Mouse (Mus musculus) inflammation-experienced regulatory T-cells, adult 6 months (primary cell): ENCODE results near the gene Cntln. TPM values are rescaled to one million over a fixed set of nuclear protein-coding genes. Genes with fewer than 3 reads are reported as not detected.

Experiments
- ATAC-seq: one replicate; pipeline ENCODE4 v1.8.0; 2017
- polyA plus RNA-seq, 3 experiments: library from polyadenylated mRNA; unstranded; fragments of 100-300 nt; shearing (Covaris generic); gene quantifications; one replicate each; pipeline ENCODE4 v1.2.1; 2017

Gene Cntln
- 1 to 10 TPM; 3.8 to 6.2 (median 4.9) TPM for polyA plus RNA-seq

DNA sequence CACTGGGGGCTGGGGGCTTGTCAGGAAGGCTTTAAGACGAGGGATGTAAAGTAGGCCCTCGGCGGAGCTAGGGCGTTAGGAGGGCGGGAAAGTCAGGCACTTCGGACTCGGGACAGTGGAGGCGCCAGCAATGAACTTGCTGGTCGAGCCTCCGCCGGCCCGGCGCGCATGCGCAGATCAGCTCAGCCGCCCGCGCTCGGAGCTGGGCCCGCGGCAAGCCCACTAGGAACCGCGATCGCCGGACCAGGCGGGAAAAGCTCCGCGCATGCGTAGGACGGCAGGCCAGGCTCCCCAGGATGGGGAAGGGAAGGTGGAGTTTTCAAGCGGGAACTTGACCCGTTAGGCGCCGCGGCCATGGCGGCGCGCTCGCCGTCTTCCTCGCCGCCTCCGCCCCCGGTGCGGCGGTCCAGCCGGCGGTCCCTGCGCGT lies at the start of gene Cntln:
Cntln (plus strand) TSS at position 199 of the 428 bp plus-strand sequence.
- ATAC-seq: peak; percentile 67

DNA sequence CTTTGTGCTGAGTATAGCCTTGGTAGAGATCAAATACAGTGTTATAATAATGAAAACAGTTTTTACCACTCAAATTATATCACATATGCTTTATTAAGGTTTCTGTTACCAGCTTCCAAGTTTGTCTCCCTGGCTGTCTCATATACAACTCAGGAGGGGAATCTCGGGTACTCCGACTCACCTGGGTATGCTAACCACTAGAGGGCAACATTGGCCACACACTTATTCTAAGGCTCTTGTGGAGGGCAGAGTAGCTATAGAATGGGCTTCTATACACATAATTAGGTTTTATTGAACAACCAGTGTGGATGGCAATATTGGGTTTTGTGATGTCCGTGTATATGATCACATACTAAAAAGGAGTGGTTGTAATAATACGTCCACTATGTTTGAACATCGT lies 47.1 kb upstream of the Cntln start:
- ATAC-seq: no peak

DNA sequence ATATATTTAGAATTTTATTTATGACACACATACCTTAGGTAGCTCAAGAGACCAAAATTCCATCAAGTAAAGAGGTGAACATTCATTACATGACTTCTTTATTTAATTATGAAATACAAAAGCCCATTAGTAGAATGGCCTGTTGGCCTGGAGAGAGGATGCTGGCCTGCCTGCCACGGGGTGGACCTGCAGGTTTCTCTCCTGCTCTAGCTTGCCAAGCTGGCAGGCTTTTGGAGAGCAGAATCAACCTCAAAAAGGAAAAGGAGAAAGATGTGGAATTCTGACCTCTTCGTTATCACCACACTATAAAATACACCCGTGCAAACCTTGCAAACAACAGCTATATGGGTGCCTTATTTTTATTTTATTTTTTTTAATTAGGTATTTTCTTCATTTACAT lies 45.6 kb upstream of the Cntln start:
- no peak for ATAC-seq

DNA sequence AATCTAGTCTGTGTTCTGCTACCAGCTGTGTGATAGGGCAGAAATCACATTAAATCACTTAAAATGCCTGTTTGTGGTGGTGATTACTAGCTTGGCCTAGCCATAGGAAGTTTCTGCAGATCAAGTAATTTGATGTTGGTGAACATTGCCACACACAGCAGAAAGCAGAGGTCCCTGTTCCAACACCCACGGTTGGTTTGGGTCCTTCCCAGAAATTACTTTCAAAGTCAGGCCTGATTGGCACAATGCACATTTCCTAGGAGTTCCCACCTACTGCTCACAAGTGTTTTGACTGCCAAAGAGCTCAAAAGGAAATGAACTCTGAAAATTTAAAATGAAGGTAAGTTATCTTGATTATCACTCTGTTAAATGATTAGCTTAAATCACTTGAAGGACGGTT lies 44.6 kb upstream of the Cntln start:
- no peak for ATAC-seq

DNA sequence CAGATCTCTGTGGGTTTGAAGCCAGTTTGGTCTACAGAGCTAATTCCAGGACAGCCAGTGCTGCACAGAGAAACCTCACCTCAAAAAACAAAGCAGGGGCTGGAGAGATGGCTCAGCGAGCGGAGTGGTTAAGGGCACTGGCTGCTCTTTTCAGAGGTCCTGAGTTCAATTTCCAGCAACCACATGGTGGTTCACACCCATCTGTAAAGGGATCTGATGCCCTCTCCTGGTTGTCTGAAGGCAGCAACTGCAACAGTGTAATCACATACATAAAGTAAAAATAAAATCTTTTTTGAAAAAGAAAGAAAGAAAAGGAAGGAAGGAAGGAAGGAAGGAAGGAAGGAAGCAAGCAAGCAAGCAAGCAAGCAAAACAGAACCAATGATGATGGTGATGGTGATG lies 26.5 kb upstream of the Cntln start:
- ATAC-seq: no peak

DNA sequence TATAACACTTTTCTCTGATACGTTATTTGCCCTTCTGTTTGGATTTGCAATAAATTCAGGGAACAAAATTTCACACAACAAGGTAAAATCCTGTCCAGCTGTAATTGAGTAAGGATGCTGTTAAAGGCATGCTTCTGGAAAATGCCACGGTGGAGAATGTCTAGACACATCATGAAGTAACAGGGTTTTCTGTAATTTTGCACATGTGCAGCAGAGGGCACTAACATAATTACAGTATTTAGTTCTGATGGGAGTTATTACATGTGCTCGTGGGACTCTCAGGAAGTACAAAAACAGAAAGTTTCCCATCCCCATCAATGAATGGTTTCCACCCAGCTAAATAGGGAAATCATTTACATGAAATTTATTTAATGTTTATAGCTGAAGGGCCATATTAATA lies 7.8 kb upstream of the Cntln start:
- peak; percentile 86 for ATAC-seq

DNA sequence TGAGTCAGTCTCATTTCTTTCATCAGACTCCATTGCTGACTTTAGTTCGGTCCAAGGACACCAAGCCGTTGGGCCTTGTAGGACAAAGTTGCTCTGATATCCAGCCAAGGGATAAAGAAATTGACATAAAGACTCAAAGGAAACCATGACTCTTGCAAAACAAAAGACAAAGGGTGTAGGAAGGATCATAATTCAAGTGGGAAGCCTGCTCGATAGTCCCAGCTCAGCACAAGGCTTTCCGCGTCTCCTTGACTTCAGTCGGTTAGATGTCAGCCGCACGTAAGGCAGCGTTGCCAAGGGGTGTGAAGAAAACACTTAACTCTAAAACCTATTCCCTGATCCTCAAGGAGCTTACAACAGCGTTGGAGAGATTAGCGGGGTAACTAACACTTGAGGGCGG lies 463 bp upstream of the Cntln start:
- no peak for ATAC-seq

DNA sequence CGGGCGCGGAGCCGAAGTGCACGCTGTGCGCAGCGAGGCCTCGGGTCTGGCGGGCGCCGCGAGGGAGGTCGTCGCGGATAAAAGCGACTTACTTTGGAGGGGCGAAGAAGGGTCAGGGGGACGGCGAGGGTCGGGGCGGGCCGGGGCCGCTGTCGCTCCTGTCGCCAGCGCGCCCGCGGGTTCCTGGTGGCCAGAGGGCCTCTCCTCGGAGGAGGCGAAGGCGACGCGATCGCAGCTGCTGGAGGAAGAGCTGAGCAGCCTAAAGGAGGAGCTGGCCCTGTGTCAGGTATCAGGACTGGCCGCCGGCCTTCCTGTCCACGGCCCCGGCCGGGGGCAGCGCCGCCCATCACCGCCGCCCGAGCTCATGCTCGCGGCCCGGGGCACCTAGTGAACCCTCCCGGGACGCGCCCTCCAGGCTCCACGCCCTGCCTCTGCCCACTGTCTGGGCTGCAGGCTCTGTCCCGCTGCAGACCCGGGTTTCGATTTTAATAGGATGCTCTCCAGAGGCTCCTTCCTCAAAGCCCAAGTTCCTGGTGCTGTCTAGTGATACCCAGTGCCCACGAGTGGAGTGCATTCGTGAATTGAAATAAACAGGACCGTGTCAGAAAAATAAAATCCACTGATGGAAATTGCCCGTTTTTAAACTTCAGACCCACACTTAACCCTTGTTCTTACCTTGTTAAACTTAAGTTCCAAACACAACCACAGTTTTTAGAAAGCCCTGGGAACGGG lies 596 bp downstream of the Cntln start:
- peak; percentile 23 for ATAC-seq

DNA sequence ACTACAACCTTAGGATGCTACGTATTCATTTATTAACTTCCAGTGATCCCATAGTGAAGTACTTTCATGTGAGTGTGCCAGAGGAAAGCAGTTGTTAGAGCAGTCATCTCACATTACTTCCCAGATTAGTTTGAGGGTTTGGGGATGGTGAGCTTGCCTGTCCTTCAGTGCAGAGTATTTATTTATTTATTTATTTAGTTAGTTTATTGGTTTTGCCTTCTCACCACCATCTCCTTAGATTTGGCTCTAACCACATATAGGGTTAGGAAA lies 1.1 kb downstream of the Cntln start:
- ATAC-seq: no peak

DNA sequence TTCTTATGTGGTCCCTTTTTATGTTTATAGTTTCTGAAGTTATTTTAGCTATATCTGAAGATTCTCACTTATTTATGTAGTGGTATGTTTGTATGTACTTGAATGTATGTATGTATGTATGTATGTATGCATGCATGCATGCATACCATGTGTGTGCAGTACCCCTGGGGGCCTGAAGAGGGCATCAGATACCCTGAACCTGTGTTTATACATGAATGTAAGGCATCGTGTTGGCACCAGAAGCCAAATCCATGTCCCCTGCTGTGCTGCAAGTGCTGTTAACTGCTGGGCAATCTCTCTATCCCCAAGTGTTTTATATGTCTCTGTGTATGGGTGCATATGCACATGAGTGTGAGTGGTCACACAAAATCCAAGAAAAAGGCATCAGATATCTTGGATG lies 34.3 kb downstream of the Cntln start:
- no peak for ATAC-seq

DNA sequence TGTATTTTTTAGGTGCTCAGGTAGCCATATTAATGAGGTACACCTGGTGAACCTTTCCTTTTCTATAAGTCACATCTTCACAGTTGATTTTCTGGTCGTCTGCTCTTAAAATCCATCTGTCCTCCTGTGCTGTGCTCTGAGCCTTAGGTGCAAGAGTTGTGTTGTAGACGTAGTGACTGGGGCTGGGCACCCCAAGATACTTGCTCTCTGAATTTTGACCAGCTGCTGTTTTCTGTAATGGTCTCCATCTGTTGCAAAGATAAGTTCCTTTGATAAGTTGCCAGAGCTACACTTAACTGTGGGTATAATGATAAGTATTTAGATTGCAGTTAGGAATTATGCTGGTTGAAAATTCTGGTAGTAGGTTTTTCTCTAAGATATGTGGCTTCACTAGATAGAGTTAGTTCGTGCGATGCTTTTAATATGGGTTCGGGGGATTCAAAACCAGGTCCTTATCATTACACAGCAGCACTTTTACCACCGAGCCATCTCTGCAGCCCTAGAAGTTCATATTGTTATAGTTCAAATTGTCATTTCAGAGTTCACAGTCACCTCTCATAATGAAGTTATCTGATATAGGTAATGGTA lies 50.3 kb downstream of the Cntln start:
- ATAC-seq: no peak

DNA sequence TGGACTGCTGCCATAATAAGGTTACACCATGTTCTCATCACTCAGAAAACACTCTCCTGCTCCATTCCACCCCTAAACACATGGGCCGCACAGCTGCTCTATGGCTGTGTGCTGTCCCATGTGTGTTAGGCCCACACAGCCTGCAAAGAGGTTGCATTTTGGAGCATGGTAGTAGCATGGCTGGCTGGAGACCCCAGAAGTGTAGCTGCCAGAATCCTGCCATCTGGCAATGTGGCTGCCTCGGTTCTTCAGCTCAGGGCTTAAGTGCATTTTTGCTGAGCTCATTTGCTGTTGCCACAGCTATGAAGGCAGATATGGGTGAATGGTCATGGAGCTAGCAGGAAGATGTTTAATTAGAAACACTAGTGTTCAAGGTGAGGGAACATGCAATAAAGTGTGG lies 58.0 kb downstream of the Cntln start:
- ATAC-seq: no peak

DNA sequence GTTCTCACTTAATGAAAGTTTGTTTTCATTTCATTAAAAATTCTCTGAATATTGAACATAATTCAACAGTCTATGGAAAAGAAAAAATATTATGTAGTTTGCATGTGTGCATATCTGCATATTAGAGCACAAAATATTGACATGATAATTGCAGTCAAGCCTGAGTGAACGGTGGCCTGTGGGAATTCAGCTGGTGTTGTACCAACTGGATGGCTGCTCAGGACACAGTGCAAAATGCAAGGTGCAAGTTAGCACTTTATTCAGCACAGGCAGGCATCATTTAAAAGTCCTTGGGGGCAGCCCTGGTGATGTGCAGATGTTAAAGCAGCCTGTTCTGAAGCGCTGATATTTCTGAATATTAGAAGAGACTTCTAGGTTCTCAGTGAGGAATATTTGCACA lies 58.5 kb downstream of the Cntln start:
- ATAC-seq: no peak

DNA sequence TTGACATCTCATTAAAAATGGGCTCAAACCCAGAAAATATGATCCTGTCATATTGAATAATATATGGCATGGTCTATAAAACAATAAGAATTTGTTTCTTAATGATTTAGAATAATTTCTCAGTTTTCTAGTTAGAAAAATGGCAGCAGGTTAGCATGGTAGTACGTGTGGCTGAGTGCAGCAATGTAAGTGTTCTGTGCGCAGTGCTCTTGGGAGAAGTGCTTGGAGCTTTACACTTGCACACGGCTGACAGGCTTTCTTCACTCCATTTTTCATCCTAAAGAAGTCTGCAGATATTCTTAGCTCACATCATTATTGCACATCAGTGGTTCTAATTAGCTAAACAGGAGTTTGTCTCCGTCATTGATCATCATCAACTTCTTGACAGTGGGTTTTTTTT lies 60.0 kb downstream of the Cntln start:
- no peak for ATAC-seq

DNA sequence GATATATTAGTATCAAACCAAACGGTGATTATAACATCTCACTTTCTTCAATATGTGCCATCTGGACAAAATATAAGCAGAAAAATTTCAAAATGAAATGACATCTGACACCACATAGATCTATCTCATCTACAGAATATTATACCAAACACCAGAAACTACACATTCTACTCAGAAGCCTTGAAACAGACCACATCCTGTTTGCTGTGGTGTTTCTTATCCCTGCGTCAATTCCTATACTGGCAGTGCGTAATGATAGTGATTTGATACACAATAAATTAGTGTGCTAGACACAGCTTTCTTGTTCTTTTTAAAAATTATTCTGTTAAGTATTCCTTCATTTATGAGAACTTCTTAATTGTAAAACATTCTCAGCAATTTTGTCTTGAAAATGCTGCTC lies 62.3 kb downstream of the Cntln start:
- ATAC-seq: peak; percentile 68

DNA sequence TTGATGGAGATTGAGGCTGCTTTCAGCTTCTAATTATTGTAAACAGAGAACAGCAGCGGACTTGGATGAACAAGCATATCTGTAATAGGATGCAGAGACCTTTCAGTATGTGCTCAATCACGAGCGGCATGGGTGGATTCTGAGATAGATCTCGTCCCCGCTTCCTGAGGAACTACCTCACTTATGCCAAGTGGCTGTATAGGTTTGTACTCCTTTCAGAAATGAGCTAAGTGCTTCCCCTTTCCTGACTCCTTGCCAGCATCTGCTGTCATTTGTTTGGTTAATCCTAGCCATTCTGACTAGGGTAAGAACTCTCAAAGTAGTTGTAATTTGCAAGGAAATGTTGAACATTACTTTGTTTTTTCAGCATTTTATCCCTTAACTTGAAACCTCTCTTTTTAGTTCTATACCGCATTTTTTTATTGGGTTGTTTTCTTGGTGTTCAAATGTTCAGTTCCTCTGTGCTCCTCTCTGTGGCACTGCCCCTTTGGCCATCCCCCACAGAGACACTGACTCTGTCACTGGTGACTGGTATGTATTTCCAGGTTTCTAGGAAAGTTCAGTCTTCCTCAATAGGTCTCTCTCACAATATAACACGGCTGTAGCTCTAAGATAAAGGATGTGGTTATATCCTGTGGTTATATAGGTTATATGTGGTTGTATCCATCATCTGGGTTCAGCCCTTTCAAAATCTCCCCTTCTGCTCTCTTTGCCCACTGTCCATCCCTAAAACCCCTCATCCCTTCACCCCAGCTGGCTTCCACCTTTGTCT lies 93.0 kb downstream of the Cntln start:
- ATAC-seq: no peak

DNA sequence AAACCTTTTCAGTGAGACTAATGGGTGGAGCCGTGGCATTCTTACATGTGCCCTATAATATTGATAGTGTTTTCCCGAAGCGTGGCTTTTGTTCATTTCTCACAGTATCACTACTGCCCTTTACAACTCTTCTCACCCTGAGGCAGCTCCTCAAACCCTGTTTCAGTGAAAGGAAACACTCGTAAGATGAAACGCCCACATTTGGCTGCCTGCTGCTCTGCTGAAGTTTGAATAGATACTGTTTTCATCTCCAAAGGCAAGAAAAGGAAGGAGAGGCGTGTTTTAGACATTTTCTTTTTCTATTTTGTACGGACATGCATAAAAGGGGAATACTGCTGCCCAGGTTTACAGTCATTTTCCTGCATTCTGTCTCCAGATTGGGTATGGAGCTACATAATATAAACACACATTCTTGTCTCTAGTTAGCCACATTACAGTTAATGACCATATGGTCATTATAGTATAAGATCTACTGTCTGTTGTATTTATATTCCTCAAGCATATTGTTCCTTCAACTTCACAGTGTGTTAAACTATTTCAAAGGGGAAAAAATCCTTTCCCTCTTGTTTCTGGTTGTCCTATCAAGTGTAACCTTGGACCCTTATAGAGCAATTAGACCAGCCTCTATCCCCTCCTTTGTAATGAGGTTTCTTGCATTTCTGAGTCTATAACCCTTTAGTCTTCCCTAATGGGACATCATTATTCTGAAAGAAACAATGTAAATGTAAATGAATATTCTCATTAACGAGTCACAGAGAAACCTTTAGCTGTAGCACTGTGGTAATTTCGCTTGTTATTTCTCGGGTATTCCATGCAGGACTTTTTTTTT lies 111.6 kb downstream of the Cntln start:
- no peak for ATAC-seq

DNA sequence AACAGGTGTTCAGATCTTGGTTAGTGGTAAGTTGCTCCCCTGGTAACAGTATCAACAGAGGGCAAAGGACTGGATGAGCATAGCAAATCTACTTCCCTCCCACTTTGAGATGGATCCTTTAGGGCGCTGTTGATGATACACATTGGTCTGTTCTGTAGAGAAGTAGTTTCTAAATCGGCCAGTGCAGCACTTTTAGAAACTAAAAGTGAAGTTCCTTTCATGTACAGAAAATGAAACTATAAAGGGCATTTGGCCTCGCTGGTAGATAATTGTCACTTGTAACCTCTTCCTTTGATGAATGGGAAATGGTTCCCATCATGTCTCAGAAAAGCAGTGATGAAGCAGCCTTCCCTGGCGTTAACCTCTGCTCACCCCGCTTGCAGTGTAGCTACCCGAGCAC lies 121.5 kb downstream of the Cntln start:
- ATAC-seq: peak; percentile 90

DNA sequence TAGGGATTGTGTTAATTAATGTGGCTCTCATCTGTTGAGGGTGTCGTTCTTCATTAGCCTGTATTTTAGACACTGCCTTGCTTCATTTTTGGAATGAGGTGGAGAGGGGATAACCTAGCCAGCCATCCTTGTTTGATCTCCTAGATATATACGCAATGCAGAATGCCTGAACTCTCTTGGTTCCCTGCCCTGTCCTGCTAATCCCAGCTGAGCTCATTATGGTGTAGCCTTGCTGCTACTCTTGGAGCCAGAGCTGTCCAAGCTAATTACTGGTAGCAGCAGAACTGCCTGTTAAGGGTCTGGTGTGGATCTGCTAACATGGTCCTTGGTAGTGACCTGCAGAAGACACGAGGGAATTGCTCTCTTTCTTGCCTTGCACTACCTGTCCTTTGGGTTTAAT lies 122.7 kb downstream of the Cntln start:
- ATAC-seq: no peak

DNA sequence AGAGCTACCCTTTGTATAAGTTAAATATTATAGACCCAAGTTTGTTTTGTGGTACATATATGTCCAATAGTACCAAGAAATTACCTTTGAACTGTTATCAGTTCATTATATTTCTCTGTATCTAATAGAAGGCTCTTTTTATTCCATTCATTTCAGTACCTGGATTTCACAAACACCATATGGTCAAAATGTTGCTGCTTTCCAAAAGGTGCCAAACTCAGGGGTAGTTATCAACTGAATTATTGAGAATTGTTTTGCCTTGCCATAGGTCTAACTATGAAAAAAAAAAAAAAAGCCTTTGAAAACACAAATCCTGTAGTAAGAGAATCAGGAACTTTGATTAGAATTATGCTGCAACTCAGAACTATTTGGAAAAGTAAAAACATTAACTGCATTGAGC lies 126.7 kb downstream of the Cntln start:
- ATAC-seq: no peak

DNA sequence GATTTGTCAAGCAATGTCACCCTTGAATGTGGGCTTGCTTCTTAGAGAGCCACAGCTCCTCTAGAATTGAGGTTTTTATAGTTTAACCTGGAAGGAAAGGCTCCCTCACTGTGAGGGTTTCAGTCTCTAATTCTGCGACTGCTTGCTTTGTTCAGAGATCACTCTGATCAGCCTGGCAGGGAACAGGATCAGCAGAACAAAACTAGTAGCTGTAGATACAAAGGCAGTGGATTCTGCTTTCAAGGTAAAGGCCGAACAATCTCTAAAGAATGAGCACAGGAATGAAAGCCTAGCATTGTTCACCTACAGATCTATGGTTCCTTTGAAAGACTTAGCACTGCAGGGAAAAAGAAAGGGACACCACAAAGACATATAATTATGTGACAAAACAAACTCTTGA lies 161.6 kb downstream of the Cntln start:
- ATAC-seq: no peak

DNA sequence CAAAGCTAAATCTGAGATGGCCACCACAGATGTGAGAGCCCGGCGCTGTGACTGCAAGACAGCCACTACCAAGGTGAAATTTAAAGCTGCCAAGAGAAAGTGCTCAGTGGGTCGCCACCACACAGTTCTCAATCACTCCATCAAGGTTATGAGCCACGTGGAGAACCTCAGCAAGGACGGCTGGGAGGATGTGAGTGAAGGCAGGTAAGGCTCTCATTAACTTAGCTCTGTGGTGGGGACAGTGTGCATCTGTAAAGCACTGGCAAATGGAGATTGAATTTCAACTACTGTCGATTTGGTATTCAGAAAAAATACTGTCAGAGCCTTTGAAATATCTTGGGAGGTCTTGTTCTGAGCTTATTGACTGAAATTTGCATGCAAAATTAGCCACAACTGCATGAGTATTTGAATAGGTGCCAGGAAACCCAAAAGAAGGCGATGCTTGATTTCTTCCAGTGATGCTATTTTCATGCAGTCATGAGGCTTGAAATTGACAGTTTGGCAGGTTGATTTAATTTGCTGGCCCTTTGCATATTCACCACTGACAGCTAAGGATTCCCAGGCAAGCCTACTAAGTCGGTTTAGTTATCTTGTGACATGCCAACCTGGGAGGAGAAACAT lies 165.9 kb downstream of the Cntln start:
- no peak for ATAC-seq

DNA sequence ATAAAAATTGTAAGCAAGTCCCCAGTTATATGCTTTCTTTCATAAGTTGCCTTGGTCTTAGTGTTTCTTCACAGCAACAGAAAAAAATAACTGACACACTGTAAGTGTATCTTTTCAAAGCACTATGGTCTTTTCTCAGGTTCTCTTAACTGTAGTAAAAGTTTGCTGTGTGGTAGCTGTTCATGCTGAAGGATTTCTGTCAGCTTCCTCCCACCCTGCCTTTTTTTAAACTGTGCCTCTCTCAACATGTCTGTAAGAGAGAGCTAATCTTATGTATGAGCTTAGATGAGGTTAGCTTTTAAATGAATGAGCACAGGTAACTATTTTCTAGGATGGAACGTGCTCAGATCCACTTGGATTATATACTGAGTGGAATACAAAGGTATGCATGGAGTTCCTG lies 170.5 kb downstream of the Cntln start:
- no peak for ATAC-seq
